Mouse (Mus musculus): ENCODE results near the gene Eps15.

The Eps15 gene

GRCm38 (mm10) chr4:109268903-109269302 is 11.2 kb upstream of the Eps15 start:
- DNase-seq (ENCODE audit: low spot score), result no peak

- DNase-seq (ENCODE audit: low spot score), result no peak
Measured at GRCm38 (mm10) chr4:109271803-109272202, 8.3 kb upstream of the Eps15 start.

GRCm38 (mm10) chr4:109273586-109274240 is 6.4 kb upstream of the Eps15 start:
- DNase-seq (ENCODE audit: low spot score), result no peak

GRCm38 (mm10) chr4:109280459-109281160 is 542 bp downstream of the Eps15 start:
- no peak for DNase-seq (ENCODE audit: low spot score)

GRCm38 (mm10) chr4:109281161-109281560 is 1.1 kb downstream of the Eps15 start:
- peak; percentile 12 for DNase-seq (ENCODE audit: low spot score)

GRCm38 (mm10) chr4:109281946-109282345 is 1.9 kb downstream of the Eps15 start:
- no peak for DNase-seq (ENCODE audit: low spot score)

GRCm38 (mm10) chr4:109294629-109295028 is 14.6 kb downstream of the Eps15 start:
- no peak for DNase-seq (ENCODE audit: low spot score)

- no peak for DNase-seq (ENCODE audit: low spot score)
Measured at GRCm38 (mm10) chr4:109296510-109296909, 16.4 kb downstream of the Eps15 start.

- no peak for DNase-seq (ENCODE audit: low spot score)
Measured at GRCm38 (mm10) chr4:109299136-109299535, 19.1 kb downstream of the Eps15 start.

- no peak for DNase-seq (ENCODE audit: low spot score)
Measured at GRCm38 (mm10) chr4:109316941-109317894, 37.1 kb downstream of the Eps15 start.

- DNase-seq (ENCODE audit: low spot score), result no peak
Measured at GRCm38 (mm10) chr4:109336796-109337195, 56.7 kb downstream of the Eps15 start.

GRCm38 (mm10) chr4:109341222-109341621 is 61.2 kb downstream of the Eps15 start:
- DNase-seq (ENCODE audit: low spot score), result no peak

- DNase-seq (ENCODE audit: low spot score), result peak; percentile 50
Measured at GRCm38 (mm10) chr4:109342783-109343485, 62.9 kb downstream of the Eps15 start.

GRCm38 (mm10) chr4:109343909-109344308 is 63.8 kb downstream of the Eps15 start:
- DNase-seq (ENCODE audit: low spot score), result no peak

GRCm38 (mm10) chr4:109378107-109378506 is 98.0 kb downstream of the Eps15 start:
- DNase-seq (ENCODE audit: low spot score), result no peak

- DNase-seq (ENCODE audit: low spot score), result no peak
Measured at GRCm38 (mm10) chr4:109382457-109382856, 102.4 kb downstream of the Eps15 start.

- peak; percentile 20 for DNase-seq (ENCODE audit: low spot score)
Measured at GRCm38 (mm10) chr4:109385599-109385998, 105.5 kb downstream of the Eps15 start.

GRCm38 (mm10) chr4:109393229-109393779 is 113.2 kb downstream of the Eps15 start:
- DNase-seq (ENCODE audit: low spot score), result no peak

- DNase-seq (ENCODE audit: low spot score), result no peak
Measured at GRCm38 (mm10) chr4:109393902-109394301, 113.8 kb downstream of the Eps15 start.

GRCm38 (mm10) chr4:109394314-109395074 is 114.4 kb downstream of the Eps15 start:
- no peak for DNase-seq (ENCODE audit: low spot score)
